Mouse (Mus musculus) layer of hippocampus, postnatal 25 days (tissue): ENCODE data around the gene Ide. TPM values are rescaled to one million over a fixed set of nuclear protein-coding genes. Genes with fewer than 3 reads are reported as not detected.

Source experiments
- DNase-seq, 2 experiments: peaks; one replicate each; pipeline ENCODE4 v3.0.0; 2022; ENCODE audit warnings: mixed read lengths in 2 of 2, low spot score in 1 of 2; ENCODE audit errors: extremely low spot score in 1 of 2
- total RNA-seq, 2 experiments: library from RNA; stranded (reverse); gene quantifications; 2 replicates each; pipeline ENCODE4 v1.2.3; 2021

Gene Ide
- total RNA-seq, 2 experiments from 2014 or later = 36.6 to 39.3 TPM

DNA sequence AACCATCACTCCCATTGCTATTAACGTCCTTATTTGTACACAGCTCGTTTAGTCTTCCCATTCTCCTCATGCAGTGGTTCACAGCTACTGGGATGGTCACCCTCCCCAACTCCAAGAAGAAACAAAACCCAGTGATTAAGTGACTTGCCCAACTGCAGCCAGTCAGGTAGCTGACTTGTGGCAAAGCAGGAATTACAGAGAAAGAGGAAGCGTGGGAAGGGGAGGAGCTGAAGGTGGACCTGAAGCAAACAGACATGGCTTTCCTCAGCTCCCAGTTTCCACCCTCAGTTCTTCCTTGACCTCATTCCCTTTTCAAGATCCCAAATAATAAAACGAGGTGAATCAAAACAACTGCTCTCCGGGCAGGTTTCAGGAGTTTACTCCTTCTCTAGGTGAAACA lies 2.8 kb upstream of the Ide start:
- DNase-seq = no peak

DNA sequence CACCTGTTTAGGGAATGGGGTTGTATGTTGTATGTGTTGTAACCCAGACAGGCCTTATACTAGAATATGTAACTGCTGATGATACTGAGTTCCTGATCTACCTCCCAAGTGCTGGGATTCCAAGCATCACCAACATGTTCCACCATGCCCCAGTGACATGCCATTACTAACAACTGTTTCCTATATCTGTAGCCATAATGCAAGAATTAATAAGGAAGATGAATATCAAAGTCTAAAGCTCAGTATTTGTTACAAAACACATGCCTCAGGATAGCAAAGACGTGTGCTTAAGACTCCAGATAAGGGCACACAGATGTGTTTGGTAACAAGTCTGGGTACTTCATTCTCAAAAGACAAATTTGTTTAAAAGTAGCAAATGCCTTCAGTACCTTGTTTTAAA lies 2.3 kb downstream of the Ide start:
- DNase-seq = no peak

- no peak for DNase-seq
These were observed 4.3 kb downstream of the Ide start for GRCm38 (mm10) chr19:37333357-37333756.

DNA sequence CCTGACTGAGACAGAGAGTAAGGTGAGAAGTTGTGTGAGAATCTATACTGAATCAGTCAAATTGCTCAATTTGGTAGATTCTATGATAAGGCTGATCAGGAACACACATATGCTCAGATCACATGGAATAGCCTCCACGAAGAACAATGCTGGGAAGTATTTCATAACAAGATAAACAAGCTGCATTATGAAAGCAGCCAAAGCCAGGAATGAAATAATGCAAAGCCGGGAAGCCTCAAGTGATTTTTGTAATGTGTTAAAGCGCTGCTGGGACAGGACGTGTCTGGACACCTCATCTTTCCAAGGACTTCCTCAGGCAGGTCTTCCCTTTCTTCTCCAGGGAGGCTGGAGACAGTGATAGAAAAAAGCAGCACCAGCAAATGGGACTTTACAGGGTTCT lies 4.9 kb downstream of the Ide start:
- no peak for DNase-seq

DNA sequence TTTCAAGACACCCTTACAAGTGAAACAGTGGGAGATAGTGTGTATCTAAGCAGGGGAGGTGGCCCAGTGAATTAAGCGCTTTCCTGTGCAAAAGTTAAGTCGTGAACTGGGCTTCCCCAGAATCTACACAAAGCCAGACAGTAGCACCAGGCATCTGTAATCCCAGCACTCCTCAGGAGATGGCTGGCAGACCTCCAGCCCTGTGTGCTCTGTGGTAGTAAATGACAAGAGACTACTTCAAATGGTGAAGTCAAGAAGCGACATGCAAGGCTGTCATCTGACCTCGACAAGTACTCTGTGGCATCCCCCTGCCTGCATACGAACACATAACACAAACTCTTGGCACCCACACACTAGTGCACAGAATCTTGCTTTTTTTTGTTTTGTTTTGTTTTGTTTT lies 10.4 kb downstream of the Ide start:
- no peak for DNase-seq

DNA sequence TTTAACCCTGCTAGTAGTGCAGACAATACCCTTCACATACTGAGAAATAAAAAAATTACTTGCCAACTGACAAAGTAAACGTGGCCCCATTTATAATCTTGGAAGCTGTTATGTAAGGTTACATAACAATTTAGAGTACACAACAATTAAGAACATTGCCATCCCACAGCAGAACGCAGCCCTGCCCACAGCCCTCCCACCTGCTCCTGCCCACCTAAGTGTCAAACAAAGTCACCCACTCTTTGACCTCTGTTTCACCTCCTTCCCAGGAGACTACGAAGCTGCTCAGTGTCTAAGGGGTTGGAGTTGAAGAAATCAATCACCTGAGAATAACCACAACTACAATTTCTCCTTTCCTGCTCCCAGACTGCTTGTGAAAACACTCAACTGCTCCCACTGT lies 14.1 kb downstream of the Ide start:
- DNase-seq = no peak

- DNase-seq = no peak
These were observed 16.6 kb downstream of the Ide start for GRCm38 (mm10) chr19:37320802-37321619.

DNA sequence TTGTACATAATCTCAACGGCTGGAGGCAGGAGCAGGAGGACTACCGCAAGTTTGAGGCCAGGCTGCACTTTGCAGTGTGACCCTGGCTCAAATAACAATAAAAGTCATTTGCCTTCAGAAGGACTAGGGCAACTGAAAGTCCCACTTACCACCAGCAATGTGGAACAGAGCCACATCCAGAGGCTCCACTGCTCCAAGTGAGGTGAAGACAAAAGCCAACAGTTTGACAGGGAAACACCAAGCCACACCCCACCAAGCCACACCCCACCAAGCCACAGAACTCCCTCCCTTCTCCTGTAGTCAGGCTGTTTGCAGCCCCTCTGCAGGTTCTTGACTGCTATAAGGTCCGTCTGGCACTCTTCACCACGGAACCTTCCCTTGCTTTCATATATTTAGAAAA lies 20.3 kb downstream of the Ide start:
- no peak for DNase-seq

DNA sequence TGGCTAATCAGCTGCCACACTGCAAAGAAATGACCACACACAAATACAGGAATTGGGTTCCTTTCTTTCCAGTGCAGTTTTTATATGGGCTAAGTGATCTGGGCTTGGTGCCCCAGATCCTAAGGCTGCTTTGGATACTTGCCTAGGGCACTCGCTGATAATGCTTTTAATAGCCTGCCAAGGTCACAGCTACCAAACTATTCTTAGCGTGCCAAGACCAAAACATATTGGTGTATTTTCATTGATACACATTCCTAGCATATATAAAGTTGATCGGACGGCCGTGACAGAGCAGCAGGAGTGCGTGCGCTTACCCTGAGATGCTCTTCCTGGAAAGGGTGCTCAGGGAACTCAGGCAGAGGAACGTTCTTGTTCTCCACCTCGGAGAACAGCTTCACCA lies 22.6 kb downstream of the Ide start:
- DNase-seq = no peak

DNA sequence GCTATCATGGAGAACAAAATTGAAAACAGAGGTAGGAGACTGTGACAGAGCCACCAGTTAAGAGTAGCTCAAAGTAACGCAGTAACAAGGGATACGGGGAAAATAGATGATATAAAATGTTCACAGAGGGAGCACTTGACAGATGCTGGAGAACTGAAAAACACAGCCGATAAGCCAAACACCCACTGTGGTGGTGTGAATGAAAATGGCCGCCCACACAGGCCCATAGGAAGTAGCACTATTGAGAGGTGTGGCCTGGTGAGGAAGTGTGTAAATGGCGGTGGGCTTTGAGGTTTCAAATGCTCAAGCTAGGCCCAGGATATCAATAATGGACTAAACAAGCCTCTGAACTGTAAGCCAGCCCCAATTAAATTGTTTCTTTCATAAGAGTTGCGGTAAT lies 26.2 kb downstream of the Ide start:
- no peak for DNase-seq

- DNase-seq = no peak
These were observed 27.5 kb downstream of the Ide start for GRCm38 (mm10) chr19:37310133-37310532.

- no peak for DNase-seq
These were observed 28.7 kb downstream of the Ide start for GRCm38 (mm10) chr19:37308941-37309340.

- DNase-seq = no peak
These were observed 29.7 kb downstream of the Ide start for GRCm38 (mm10) chr19:37307826-37308545.

DNA sequence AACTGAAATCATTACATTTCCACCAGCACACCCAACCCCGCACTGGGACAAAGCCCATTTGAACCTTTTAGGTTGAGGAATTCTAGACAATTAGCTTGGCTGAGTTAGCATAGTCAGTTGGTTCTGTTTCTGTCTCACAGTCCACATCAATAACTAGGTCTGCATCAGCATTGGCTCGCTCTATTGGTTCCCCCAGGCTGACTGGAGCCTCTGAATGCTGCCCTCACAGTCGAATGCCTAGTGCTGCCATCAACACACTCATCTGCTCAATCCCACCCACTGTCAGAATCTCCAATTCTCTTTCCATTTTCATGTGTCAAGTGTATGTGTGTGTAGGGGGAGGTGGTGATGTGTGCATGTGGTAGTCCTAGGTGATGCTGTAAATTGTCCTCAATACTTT lies 31.5 kb downstream of the Ide start:
- DNase-seq = no peak

DNA sequence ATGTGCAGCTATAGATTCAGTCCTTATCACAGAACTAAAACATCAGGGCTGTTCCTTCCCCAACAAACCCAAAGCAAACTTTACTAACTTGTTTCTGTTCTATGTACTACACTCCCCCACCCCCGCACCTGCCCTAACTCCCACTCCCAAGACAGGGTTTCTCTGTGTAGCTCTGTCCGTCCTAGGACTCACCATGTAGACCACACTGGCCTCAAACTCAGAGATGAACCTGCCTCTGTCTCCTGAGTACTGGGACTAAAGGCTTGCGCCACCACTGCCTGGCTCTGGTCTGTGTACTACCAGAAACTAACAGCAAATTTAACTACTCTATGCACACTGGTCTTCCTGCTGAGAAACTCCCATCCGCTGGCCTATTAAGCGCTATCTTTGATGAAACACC lies 32.8 kb downstream of the Ide start:
- DNase-seq = no peak

DNA sequence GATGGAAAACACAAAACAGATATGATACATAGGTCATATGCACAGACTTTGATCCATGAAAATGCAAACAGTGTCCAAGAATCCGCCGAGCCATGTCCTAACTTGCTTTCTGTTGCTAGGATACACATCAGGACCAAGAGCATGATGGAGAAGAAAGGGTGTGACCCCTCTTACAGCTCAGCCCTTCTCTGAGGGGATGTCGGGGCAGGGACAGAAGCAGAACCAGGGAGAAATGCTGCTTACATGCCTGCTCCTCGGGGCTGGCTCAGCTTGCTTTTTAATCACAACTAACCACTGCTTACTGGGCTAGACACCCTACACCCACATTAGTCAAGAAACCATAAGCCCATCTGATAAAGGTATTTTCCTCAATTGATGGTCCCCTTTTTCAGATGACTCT lies 33.6 kb downstream of the Ide start:
- no peak for DNase-seq

DNA sequence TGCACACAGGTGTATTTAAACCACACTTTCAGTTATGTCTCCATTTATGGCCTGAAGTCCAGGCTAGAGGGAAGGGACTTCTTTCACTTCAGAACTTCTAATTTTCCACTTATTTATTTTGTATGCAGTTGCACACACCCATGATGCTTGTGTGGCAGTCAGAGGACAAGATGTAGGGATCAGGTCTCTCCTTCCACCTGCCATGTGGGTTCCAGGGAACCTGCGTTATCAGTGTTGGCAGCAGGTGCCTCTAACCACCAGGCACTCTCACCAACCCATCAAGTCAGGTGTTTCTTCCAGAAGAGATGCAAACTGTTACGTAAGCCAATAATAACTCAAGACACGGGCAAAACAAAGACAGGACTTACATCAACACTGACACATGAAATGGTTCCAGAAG lies 35.9 kb downstream of the Ide start:
- no peak for DNase-seq

GRCm38 (mm10) chr19:37291676-37292075 lies 46.0 kb downstream of the Ide start:
- no peak for DNase-seq

DNA sequence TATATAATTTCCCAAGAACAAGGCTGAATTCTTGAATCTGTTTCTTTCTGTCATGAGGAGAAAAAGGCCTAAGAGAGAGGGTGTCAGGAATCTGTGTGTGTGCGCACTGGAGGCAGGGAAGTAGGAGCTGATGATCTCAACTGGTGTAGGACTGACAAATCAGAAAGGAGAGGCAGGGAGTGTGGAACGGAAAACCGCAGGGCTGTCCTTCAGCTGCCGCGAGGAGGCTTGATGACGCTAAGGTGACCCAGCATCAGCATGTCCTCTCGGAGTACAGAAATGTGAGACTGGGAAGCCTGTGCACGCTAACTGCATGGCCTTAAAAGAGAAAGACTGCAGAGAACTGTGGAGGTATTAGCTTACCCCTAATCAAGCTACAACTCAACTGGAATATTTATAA lies 46.7 kb downstream of the Ide start:
- no peak for DNase-seq

DNA sequence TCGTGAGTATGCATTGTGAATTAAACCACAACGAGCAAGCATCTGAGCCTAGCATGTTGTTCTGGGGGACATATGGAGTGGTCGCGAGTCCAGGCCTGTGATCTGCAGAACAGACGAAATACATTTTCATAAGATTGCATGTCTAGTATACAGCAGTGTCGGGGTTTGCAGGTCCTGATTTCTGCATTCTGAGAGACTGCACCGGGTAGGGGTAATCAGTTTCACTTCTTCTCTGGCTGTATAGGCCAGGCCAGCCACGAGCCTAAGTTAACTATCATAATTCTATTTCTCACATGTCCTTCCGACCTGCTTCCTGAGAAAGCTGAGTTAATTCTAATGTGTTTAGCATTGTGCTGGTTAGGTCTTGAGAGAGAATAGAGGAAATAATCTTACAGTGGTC lies 52.9 kb downstream of the Ide start:
- DNase-seq = no peak

GRCm38 (mm10) chr19:37283166-37283565 lies 54.5 kb downstream of the Ide start:
- DNase-seq = no peak

GRCm38 (mm10) chr19:37281710-37282109 lies 55.9 kb downstream of the Ide start:
- no peak for DNase-seq
